Mouse (Mus musculus) layer of hippocampus, postnatal 36 days (tissue): ENCODE measurements around the gene Naa35. TPM values are rescaled to one million over a fixed set of nuclear protein-coding genes. Genes with fewer than 3 reads are reported as not detected.

ENCODE experiments used
- DNase-seq, 2 experiments: peaks; one replicate each; pipeline ENCODE4 v3.0.0; 2022
- total RNA-seq, 2 experiments: library from RNA; stranded (reverse); gene quantifications; 2 replicates each; pipeline ENCODE4 v1.2.3; 2021

The Naa35 gene
- total RNA-seq, 2 experiments from 2014 or later = 104 to 106 TPM

GRCm38 (mm10) chr13:59672248-59672647 is 87.2 kb downstream of the Naa35 start:
- DNase-seq = no peak

DNA sequence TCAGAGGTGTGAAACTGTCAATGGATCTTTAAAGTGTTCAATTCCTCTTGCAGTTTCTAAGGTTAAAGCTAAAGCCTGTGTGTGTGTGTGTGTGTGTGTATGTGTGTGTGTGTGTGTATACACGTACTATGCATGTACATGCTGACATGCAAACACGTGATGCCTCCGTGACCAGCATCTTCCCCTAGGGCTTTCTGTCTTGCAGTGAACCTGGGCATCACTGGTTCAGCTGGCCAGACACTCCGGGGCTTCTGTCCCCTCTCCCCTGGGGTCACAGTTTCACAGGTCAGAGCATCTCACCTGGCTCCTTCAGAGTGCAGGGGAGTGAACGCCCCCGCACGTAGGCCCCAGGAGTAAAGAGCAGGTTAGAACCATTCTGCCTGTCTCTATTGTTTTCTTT is 88.5 kb downstream of the Naa35 start:
- DNase-seq = no peak

- no peak for DNase-seq
Measured at GRCm38 (mm10) chr13:59674215-59674614, 89.2 kb downstream of the Naa35 start.

DNA sequence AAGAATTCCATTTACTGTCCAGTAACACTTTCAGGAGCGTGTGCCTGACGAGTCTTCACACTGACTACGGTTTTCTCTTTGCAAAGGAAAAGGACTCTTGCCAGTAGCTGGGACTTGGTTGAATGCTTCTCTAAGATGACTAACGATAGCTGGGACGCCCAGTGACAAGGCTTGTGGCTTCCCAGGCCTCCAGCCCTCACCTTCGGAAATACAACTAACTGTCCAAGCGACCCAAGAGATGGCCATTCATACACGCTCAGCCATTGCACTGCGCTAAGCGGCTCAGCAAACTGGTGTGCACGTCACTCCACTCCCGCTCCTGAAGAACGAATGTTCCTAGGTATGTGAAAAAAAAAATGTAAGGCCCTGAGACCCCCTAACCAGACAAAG is 89.7 kb downstream of the Naa35 start:
- DNase-seq = no peak

DNA sequence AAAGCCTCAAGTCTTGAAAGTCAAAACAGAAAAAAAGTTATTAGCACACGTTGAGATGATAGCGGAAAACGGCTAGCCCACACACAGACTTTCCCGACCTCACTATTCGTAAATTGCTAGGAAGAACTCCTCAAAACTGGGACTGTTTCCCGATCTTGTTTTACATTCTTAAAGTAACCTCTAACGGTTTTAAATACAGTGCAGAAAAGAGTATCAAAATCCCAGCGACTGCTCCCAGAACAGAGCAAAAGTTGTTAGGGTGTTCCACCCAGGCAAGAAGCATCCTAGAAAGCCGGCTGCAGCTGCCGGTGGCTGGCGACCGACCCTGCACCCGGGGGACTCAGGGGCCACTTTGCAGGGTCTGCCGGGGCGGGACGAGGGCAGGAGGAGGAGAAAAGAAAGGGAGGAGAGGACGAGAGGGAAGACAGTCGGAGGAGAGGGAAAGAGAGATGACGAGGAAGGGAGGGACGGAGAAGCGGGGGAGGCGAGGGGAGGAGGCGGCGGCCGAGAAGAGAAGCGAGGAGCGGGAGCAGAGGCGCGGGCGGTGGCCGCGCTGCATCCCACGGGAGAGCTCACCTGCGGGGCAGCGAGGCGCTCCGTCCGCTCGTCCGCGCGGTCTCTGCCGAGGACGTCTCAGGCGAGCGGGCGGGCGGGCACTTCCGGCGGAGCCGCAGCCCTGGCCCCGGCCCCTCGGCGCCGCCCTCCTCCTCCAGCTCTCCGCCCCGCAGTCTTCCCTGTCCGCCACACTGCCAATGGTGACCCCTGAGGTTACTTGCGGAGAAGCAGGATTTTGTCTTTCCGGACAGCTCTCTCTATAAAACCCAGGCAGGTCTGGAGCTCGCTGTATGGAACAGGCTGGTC is 90.3 kb downstream of the Naa35 start, which contains the start of gene Golm1:
Gene Golm1, minus strand, starts transcription at position 661 of the 861 bp plus-strand sequence.
- DNase-seq = peak; percentile 51 to 60

GRCm38 (mm10) chr13:59676316-59677229 is 91.5 kb downstream of the Naa35 start:
- DNase-seq = no peak

DNA sequence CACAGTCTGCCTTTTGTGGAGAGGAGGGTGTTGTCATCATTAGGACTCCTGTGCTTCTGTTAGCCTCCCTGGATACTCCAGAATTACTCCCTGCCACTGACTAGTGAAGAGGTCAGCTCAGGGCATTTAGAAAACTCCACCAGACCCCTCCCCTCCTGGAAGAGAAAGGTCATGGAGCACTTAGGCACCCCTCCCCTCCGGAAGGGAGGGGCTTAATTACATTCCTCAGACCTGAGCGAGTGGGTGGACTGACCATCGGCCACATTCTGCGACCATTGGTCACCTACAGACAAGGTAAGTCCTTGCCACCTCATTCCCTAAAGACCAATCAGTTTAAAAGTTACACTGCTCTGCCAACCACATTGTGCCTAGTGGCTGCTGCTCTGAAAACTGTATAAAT is 94.2 kb downstream of the Naa35 start:
- DNase-seq = no peak

DNA sequence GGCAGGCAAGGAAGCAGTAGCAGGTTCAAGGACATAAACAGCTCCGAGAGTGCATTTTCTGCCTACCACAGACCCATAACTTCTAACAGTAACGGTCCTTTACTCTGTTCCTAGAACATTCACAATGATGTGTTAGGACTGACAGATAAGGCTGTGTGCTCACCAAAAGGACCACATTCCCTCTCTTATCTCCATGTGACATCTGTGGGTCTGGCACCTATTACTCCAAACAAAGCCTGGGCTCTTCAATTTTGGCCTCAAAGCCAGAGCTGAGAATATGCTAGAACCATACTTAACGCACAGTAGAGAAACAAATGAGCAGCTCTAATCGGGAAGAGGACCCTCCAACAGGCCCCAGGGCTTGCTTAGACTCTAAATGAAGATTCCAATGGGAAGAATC is 94.8 kb downstream of the Naa35 start:
- no peak for DNase-seq

DNA sequence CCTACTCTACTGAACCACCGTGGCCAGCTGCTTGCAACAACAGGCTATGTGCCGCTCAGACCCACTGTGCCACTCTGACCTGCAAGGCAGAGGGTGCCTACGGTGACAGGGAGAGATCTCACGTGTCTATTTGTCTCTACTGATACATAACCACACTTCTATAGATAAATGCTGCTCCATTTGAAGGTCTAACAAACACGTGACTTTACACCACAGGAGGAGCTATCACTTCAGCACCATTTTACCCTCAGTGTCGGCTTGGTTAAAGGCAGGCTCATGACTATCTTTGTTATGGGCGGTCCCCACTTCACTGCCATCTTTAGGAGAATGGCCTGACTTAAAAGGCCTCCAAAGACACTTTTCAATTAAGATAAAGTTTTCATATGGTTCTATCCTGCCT is 97.6 kb downstream of the Naa35 start:
- no peak for DNase-seq

DNA sequence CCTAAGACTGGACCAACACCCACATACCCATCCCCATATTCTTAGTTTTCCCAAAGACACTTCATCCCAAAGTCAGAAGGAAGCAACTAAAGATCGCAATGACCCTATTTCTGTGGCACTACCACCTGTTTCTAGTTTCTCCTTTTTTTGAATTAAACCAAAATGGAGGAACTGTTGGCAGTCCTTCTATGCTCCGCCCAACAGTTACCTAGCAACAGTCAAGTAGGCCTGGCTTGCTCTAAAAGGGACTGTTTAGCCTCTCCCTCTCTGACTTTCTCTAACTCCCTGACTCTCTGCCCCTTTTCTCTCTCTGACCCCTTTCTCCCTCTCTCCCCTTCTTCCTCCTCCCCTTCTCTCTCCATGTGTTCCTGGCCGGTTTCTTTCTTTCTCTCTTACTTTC is 100.2 kb downstream of the Naa35 start:
- no peak for DNase-seq

Other genes starting within 250 kb of the Naa35 start
- gene Agtpbp1, start within 50 bp of the Naa35 start, total RNA-seq = 100 to 1,000 TPM; 347 to 388 TPM
- gene Golm1, start 90.6 kb downstream of the Naa35 start, total RNA-seq = 10 to 100 TPM; 64.3 to 74.2 TPM
- gene 4921517D22Rik, start 108.8 kb downstream of the Naa35 start, total RNA-seq = not detected
- under 1 TPM; 0.08 to 0.40 TPM for gene Spata31d1a, start 125.1 kb downstream of the Naa35 start, total RNA-seq
- gene Spata31d1b, start 127.0 kb downstream of the Naa35 start, total RNA-seq = under 1 TPM; 0.07 to 0.20 TPM
- not detected for gene Spata31d1d, start 146.5 kb downstream of the Naa35 start, total RNA-seq
- 1 to 10 TPM in 1 of 2 experiments, under 1 TPM in 1; 0.55 to 1.0 TPM for gene 1700014D04Rik, start 161.5 kb downstream of the Naa35 start, total RNA-seq
- 100 to 1,000 TPM; 142 to 155 TPM for gene Isca1, start 184.6 kb downstream of the Naa35 start, total RNA-seq
- not detected for gene Gm49354, start 197.0 kb downstream of the Naa35 start, total RNA-seq
- gene Tut7, start 237.9 kb downstream of the Naa35 start, total RNA-seq = 10 to 100 TPM; 60.2 to 61.2 TPM